Mouse (Mus musculus) cortical plate, adult 2 months (tissue): ENCODE results near the gene Mrnip. TPM values are rescaled to one million over a fixed set of nuclear protein-coding genes. Genes with fewer than 3 reads are reported as not detected.

Experiments
- H3K27ac ChIP-seq: fragments of 200-500 bp; 2 replicates; pipeline ENCODE4 v1.5.1; 2012; ENCODE audit warnings: low read length, control low read depth, inconsistent platforms; ENCODE audit not compliant: insufficient read depth
- H3K4me1 ChIP-seq: fragments of 200-500 bp; 2 replicates; pipeline ENCODE4 v1.6.1; 2011; ENCODE audit warnings: low read length; ENCODE audit not compliant: control insufficient read depth, insufficient read depth
- H3K4me3 ChIP-seq: fragments of 200-500 bp; 2 replicates; pipeline ENCODE4 v1.5.1; 2011; ENCODE audit warnings: mild to moderate bottlenecking, low read length, control low read depth; ENCODE audit not compliant: insufficient read depth
- CTCF ChIP-seq: fragments of 200-500 bp; IDR thresholded peaks from 2 replicates; pipeline ENCODE4 v1.5.1; 2011; ENCODE audit warnings: mild to moderate bottlenecking, control low read depth, low read length; ENCODE audit not compliant: insufficient read depth; ENCODE audit errors: extremely low read depth
- POLR2A ChIP-seq: fragments of 200-500 bp; IDR thresholded peaks from 2 replicates; pipeline ENCODE4 v1.6.1; 2011; ENCODE audit warnings: mild to moderate bottlenecking, low read length, control low read depth; ENCODE audit not compliant: insufficient read depth; ENCODE audit errors: extremely low read depth
- polyA plus RNA-seq: library from polyadenylated mRNA; depleted of rRNA; stranded (reverse); fragments of >200 nt; gene quantifications from 2 replicates; pipeline ENCODE4 v1.2.3, GENCODE M21; 2012

The Mrnip gene
- polyA plus RNA-seq, 1 experiment, result 23.7 TPM

- no peak for TF ChIP-seq POLR2A
- TF ChIP-seq CTCF, result no peak
- no peak overlapping the region for H3K27ac ChIP-seq
- H3K4me1 ChIP-seq, result no peaks in the 10 kb centered on the region
- H3K4me3 ChIP-seq, result no peak overlapping the region
These were observed 17.5 kb upstream of the Mrnip start for GRCm38 (mm10) chr11:50156725-50157258.

- H3K4me1 ChIP-seq, result no peaks in the 10 kb centered on the region
- TF ChIP-seq POLR2A (no peak), CTCF (no peak)
- no peak overlapping the region for H3K27ac ChIP-seq
- H3K4me3 ChIP-seq, result no peak overlapping the region
These were observed 15.9 kb upstream of the Mrnip start for GRCm38 (mm10) chr11:50158346-50158745.

GRCm38 (mm10) chr11:50159347-50159746 lies 14.9 kb upstream of the Mrnip start:
- no peaks in the 10 kb centered on the region for H3K4me1 ChIP-seq
- H3K4me3 ChIP-seq, result no peak overlapping the region
- TF ChIP-seq CTCF (no peak), POLR2A (no peak)
- no peak overlapping the region for H3K27ac ChIP-seq

- H3K4me1 ChIP-seq, result no peaks in the 10 kb centered on the region
- no peak overlapping the region for H3K4me3 ChIP-seq
- TF ChIP-seq POLR2A (no peak), CTCF (peak; percentile 75)
These were observed 12.5 kb upstream of the Mrnip start for GRCm38 (mm10) chr11:50161578-50162304.

GRCm38 (mm10) chr11:50162338-50163050 lies 11.8 kb upstream of the Mrnip start:
- H3K27ac ChIP-seq, result no peak overlapping the region
- no peak overlapping the region for H3K4me3 ChIP-seq
- TF ChIP-seq POLR2A (no peak), CTCF (no peak)
- no peaks in the 10 kb centered on the region for H3K4me1 ChIP-seq

More at GRCm38 (mm10) chr11:50161578-50162304, 12.5 kb upstream of the Mrnip start:
- no peak overlapping the region for H3K27ac ChIP-seq

- no peak for TF ChIP-seq POLR2A
- no peak overlapping the region for H3K4me3 ChIP-seq
These were observed 5.9 kb upstream of the Mrnip start for GRCm38 (mm10) chr11:50168352-50168751.

GRCm38 (mm10) chr11:50174730-50175187 lies 515 bp downstream of the Mrnip start:
- Histone ChIP-seq H3K27ac (no peak overlapping the region), H3K4me3 (peak overlapping the region; percentile 73), H3K4me1 (peaks cover 7% of the 10 kb centered on the region)
- TF ChIP-seq CTCF (no peak), POLR2A (peak; percentile 91)

More at GRCm38 (mm10) chr11:50168352-50168751, 5.9 kb upstream of the Mrnip start:
- H3K27ac ChIP-seq, result no peak overlapping the region
- no peaks in the 10 kb centered on the region for H3K4me1 ChIP-seq

- H3K4me1 ChIP-seq, result peaks cover 7% of the 10 kb centered on the region
- H3K27ac ChIP-seq, result no peak overlapping the region
- no peak overlapping the region for H3K4me3 ChIP-seq
- TF ChIP-seq CTCF, result no peak
- TF ChIP-seq POLR2A, result no peak
These were observed 2.1 kb downstream of the Mrnip start for GRCm38 (mm10) chr11:50176351-50176750.

GRCm38 (mm10) chr11:50177111-50177510 lies 2.9 kb downstream of the Mrnip start:
- Histone ChIP-seq H3K4me3 (no peak overlapping the region), H3K27ac (no peak overlapping the region), H3K4me1 (peaks cover 7% of the 10 kb centered on the region)
- TF ChIP-seq CTCF, result no peak
- TF ChIP-seq POLR2A, result no peak
